ENCODE assay signal across 10 mouse cellular contexts in the genomic region with DNA sequence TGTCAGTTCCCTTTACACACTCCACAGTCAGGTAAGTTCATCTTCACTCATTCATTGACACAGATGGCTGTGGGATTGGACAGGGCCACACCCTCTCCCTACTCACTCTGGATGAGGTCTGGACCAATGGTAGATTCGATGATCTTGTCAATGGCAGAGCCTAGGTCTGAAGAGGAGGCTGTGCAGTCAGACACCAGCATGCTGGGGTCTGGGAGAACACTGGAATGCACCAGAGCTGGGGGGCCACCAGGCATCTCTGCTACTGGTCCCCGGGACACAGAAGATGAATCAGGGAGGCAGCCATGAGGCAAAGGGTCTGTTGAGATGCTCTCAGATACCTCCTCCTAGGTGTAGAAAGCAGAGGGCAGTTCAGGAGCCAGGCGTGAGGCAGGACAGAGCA. TPM values are rescaled to one million over a fixed set of nuclear protein-coding genes. Genes with fewer than 3 reads are reported as not detected.
DNase-seq lines count a peak whose midpoint lies in the region; ATAC-seq lines count a peak whose summit lies in the region.
"Had no signal": no experiment of that assay in that cellular context is flagged by ENCODE, and none has a peak within 500 bp of the region (broad histone marks: within the 10 kb centered on the region; RNA-seq: fewer than 3 reads in every experiment).

No protein-coding gene starts in this region.

- peaks cover 8% of the 10 kb centered on the region for H3K9me3 ChIP-seq in hindbrain, embryonic 10.5 days
- peaks cover 4% of the 10 kb centered on the region; the same call in 1 of the 2 replicates for H3K9me3 ChIP-seq in hindbrain, embryonic 16.5 days (ENCODE audit: control insufficient read depth, low read length)
- peaks cover 9% of the 10 kb centered on the region for H3K9me3 ChIP-seq in liver, embryonic 12.5 days (replicated peaks)

- H3K4me3 ChIP-seq in hindbrain, embryonic 10.5 days, result peak overlapping the region; percentile 73; the same call in 1 of the 2 replicates
- H3K4me3 ChIP-seq in hindbrain, embryonic 16.5 days (ENCODE audit: low read length), result no peak overlapping the region
- 0 out of 2 replicates have a peak overlapping the region, but pooled peaks have one; percentile 91 for H3K4me3 ChIP-seq in brown adipose tissue, adult 24 weeks (ENCODE audit: insufficient read depth, low read depth, low read length)
- peak overlapping the region; percentile 84; the same call in 1 of the 2 replicates for H3K4me3 ChIP-seq in liver, embryonic 12.5 days

- peaks cover 34% of the 10 kb centered on the region for H3K4me1 ChIP-seq in hindbrain, embryonic 10.5 days (replicated peaks)
- H3K4me1 ChIP-seq in hindbrain, embryonic 16.5 days (ENCODE audit: control insufficient read depth, insufficient read depth, low read depth, low read length), result peaks cover 20% of the 10 kb centered on the region
- peaks cover 13% of the 10 kb centered on the region for H3K4me1 ChIP-seq in brown adipose tissue, adult 24 weeks (ENCODE audit: control insufficient read depth, insufficient read depth, insufficient read length, low read length)
- peaks cover 44% of the 10 kb centered on the region for H3K4me1 ChIP-seq in liver, embryonic 12.5 days

- H3K27me3 ChIP-seq in hindbrain, embryonic 10.5 days (ENCODE audit: insufficient read depth, poor library complexity, severe bottlenecking), result no peaks in the 10 kb centered on the region
- no peaks in the 10 kb centered on the region for H3K27me3 ChIP-seq in hindbrain, embryonic 16.5 days (replicated peaks; ENCODE audit: control insufficient read depth, insufficient read depth, low read length)
- no peaks in the 10 kb centered on the region for H3K27me3 ChIP-seq in liver, embryonic 12.5 days (replicated peaks)

- ATAC-seq in cerebellum, adult (ENCODE audit: insufficient number of reproducible peaks, low FRiP score, low TSS enrichment), result no peak
- ATAC-seq in hindbrain, embryonic 16.5 days, result no peak
- ATAC-seq in liver, embryonic 12.5 days, result no peak

- no peak overlapping the region for H3K4me2 ChIP-seq in hindbrain, embryonic 16.5 days (ENCODE audit: low read length)
- peak overlapping the region; percentile 89 for H3K4me2 ChIP-seq in liver, embryonic 12.5 days

- peak; percentile 40 for DNase-seq in cerebellum, adult 9-11 months
- no peak for DNase-seq in hindbrain, embryonic 10.5 days (ENCODE audit: low spot score)
- DNase-seq in spleen, postnatal 4 days (ENCODE audit: low spot score in 2 of 2), result no peak
- no peak for DNase-seq in thymus, postnatal 14 days
- DNase-seq: right cerebral cortex, postnatal 4 days had no signal

- 92% methylated on average over 3 of the region's 3 CpGs for WGBS in hindbrain, embryonic 10.5 days
- WGBS in hindbrain, embryonic 16.5 days, result 93% methylated on average over 3 of the region's 3 CpGs
- WGBS in liver, embryonic 12.5 days (ENCODE audit: insufficient replicate concordance), result 87% methylated on average over 3 of the region's 3 CpGs

- H3K9ac ChIP-seq in hindbrain, embryonic 16.5 days (ENCODE audit: low read depth, low read length), result no peak overlapping the region
- peak overlapping the region; percentile 89; the same call in 1 of the 2 replicates for H3K9ac ChIP-seq in liver, embryonic 12.5 days

- 0 out of 2 replicates have a peak overlapping the region, but pooled peaks have one; percentile 12 for H3K27ac ChIP-seq in hindbrain, embryonic 10.5 days
- no peak overlapping the region for H3K27ac ChIP-seq in hindbrain, embryonic 16.5 days (ENCODE audit: low read depth, low read length)
- no peak overlapping the region for H3K27ac ChIP-seq in brown adipose tissue, adult 24 weeks (replicated peaks; ENCODE audit: low read depth, low read length)
- H3K27ac ChIP-seq in liver, embryonic 12.5 days, result peak overlapping the region; percentile 93; the same call in 1 of the 2 replicates

- H3K36me3 ChIP-seq in hindbrain, embryonic 10.5 days, result peaks cover 60% of the 10 kb centered on the region
- H3K36me3 ChIP-seq in hindbrain, embryonic 16.5 days (ENCODE audit: control insufficient read depth, insufficient read depth, low read length), result peaks cover 44% of the 10 kb centered on the region
- H3K36me3 ChIP-seq in liver, embryonic 12.5 days, result peaks cover 58% of the 10 kb centered on the region

RNA-seq across cellular contexts. Expression of a gene that starts 2.5 kb away (rescaled TPM):
- 15.3 and 18.4 TPM in 2 replicates for polyA plus RNA-seq in hindbrain, embryonic 10.5 days (2016; fragmentation: Nextera tagmentation; extraction: Ambion mirVana)
- polyA plus RNA-seq in hindbrain, embryonic 16.5 days (2015; fragmentation: Nextera tagmentation; extraction: Ambion mirVana), result 13.4 and 17.1 TPM in 2 replicates
- 6.2 and 6.9 TPM in 2 replicates for polyA plus RNA-seq in brown adipose tissue, adult 24 weeks (2012; ENCODE audit: insufficient read depth, insufficient read length, missing spikeins)
- 10.5 and 11.2 TPM in 2 replicates for polyA plus RNA-seq in liver, embryonic 12.5 days (2016; fragmentation: Nextera tagmentation; extraction: Ambion mirVana)

RNA-seq across cellular contexts. Expression of a gene that starts 30.0 kb away (rescaled TPM):
- 76.1 and 88.4 TPM in 2 replicates for polyA plus RNA-seq in hindbrain, embryonic 10.5 days (2016; fragmentation: Nextera tagmentation; extraction: Ambion mirVana)
- 71.3 and 77.6 TPM in 2 replicates for polyA plus RNA-seq in hindbrain, embryonic 16.5 days (2015; fragmentation: Nextera tagmentation; extraction: Ambion mirVana)
- polyA plus RNA-seq in brown adipose tissue, adult 24 weeks (2012; ENCODE audit: insufficient read depth, insufficient read length, missing spikeins), result 21.6 and 25.6 TPM in 2 replicates
- 48.6 and 51.5 TPM in 2 replicates for polyA plus RNA-seq in liver, embryonic 12.5 days (2016; fragmentation: Nextera tagmentation; extraction: Ambion mirVana)

RNA-seq across cellular contexts. Expression of a gene that starts 31.5 kb away (rescaled TPM):
- 0.56 and 1.2 TPM in 2 replicates for polyA plus RNA-seq in hindbrain, embryonic 10.5 days (2016; fragmentation: Nextera tagmentation; extraction: Ambion mirVana)
- 22.5 and 29.3 TPM in 2 replicates for polyA plus RNA-seq in hindbrain, embryonic 16.5 days (2015; fragmentation: Nextera tagmentation; extraction: Ambion mirVana)
- polyA plus RNA-seq in brown adipose tissue, adult 24 weeks (2012; ENCODE audit: insufficient read depth, insufficient read length, missing spikeins), result 5.8 and 6.9 TPM in 2 replicates
- 1.9 TPM in 2 replicates for polyA plus RNA-seq in liver, embryonic 12.5 days (2016; fragmentation: Nextera tagmentation; extraction: Ambion mirVana)

RNA-seq across cellular contexts. Expression of a gene that starts 51.5 kb away (rescaled TPM):
- 3.1 and 5.1 TPM in 2 replicates for polyA plus RNA-seq in hindbrain, embryonic 10.5 days (2016; fragmentation: Nextera tagmentation; extraction: Ambion mirVana)
- polyA plus RNA-seq in hindbrain, embryonic 16.5 days (2015; fragmentation: Nextera tagmentation; extraction: Ambion mirVana), result 52.7 and 54.9 TPM in 2 replicates
- 1.2 and 1.3 TPM in 2 replicates for polyA plus RNA-seq in brown adipose tissue, adult 24 weeks (2012; ENCODE audit: insufficient read depth, insufficient read length, missing spikeins)
- 0.50 and 0.63 TPM in 2 replicates for polyA plus RNA-seq in liver, embryonic 12.5 days (2016; fragmentation: Nextera tagmentation; extraction: Ambion mirVana)

RNA-seq across cellular contexts. Expression of a gene that starts 51.6 kb away (rescaled TPM):
- 47.2 and 78.1 TPM in 2 replicates for polyA plus RNA-seq in hindbrain, embryonic 10.5 days (2016; fragmentation: Nextera tagmentation; extraction: Ambion mirVana)
- polyA plus RNA-seq in hindbrain, embryonic 16.5 days (2015; fragmentation: Nextera tagmentation; extraction: Ambion mirVana), result 127 and 140 TPM in 2 replicates
- 59.0 and 82.5 TPM in 2 replicates for polyA plus RNA-seq in brown adipose tissue, adult 24 weeks (2012; ENCODE audit: insufficient read depth, insufficient read length, missing spikeins)
- polyA plus RNA-seq in liver, embryonic 12.5 days (2016; fragmentation: Nextera tagmentation; extraction: Ambion mirVana), result 8.4 and 8.7 TPM in 2 replicates
- polyA plus RNA-seq: G1E had no signal

Comparison
In these comparisons a context has a peak if more than half of its experiments do, and no peak if none do; other contexts are left out.
1. H3K27ac ChIP-seq: peak in hindbrain, embryonic 10.5 days (single experiment) and liver, embryonic 12.5 days (single experiment); none in hindbrain, embryonic 16.5 days (single experiment) and brown adipose tissue, adult 24 weeks (single experiment).